Mouse (Mus musculus) layer of hippocampus, adult 2 months (tissue): ENCODE results near the gene Arl4c. TPM values are rescaled to one million over a fixed set of nuclear protein-coding genes. Genes with fewer than 3 reads are reported as not detected.
A peak's percentile ranks its signal among the peaks of the same experiment; 100 is the strongest.

Experiments used
- DNase-seq, 2 experiments: peaks; one replicate each; pipeline ENCODE4 v3.0.0; 2022; ENCODE audit warnings: low spot score in 2 of 2
- H3K27ac ChIP-seq: fragments of 200-600 bp; 2 replicates; pipeline ENCODE4 v1.8.1; 2022
- H3K4me3 ChIP-seq: fragments of 200-600 bp; 2 replicates; pipeline ENCODE4 v1.8.1; 2022; ENCODE audit warnings: mild to moderate bottlenecking
- CTCF ChIP-seq: fragments of 200-600 bp; conservative IDR thresholded peaks from 2 replicates; pipeline ENCODE4 v1.8.1; 2022; ENCODE audit warnings: antibody characterized with exemption, mild to moderate bottlenecking, moderate library complexity
- total RNA-seq, 2 experiments: library from RNA; stranded (reverse); gene quantifications; 2 replicates each; pipeline ENCODE4 v1.2.3; 2021

The Arl4c gene
- total RNA-seq, 2 experiments from 2014 or later = 27.6 to 27.7 TPM

GRCm38 (mm10) chr1:88623541-88624115 is 78.4 kb downstream of the Arl4c start:
- H3K27ac ChIP-seq = 0 out of 2 replicates have a peak overlapping the region, but pooled peaks have one; percentile 28
- no peak overlapping the region for H3K4me3 ChIP-seq
- peak in 1 of 2 experiments; percentile 14 for DNase-seq
- peak; percentile 41 for TF ChIP-seq CTCF

Other genes starting within 250 kb of the Arl4c start
- not detected for gene Glrp1, start 192.2 kb downstream of the Arl4c start, total RNA-seq